In the genomic region with DNA sequence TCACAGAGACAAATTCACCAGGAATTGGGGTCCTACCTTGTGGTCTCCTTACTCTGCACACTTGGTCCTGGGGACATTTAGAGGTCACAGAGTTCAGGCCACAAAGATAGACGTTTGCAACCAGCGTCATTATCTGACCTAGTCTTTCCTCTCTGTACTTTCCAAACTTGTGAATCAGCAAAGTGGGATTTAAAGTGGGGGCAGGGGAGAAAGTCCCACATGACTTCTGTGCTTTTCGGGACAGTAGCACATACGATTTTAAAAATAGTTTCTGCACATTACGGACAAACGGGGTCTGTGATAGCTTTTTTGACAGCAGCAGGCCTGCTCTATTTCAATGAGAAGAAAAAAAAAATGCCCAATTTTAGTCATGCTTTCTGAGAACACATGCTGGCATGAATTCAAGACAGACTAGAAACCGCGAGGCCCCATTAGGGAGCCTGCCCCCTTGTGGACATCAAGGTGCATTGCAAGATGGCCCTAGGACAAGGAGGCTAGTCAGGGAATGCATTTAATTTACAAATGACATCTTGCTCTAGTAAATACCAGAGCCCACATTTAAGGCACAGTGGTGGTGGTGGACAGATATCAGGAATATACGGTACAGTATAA, we compare ENCODE assay signal across 9 mouse cellular contexts. TPM values are rescaled to one million over a fixed set of nuclear protein-coding genes. Genes with fewer than 3 reads are reported as not detected.
DNase-seq lines count a peak whose midpoint lies in the region; ATAC-seq and TF ChIP-seq lines count a peak whose summit lies in the region.
"Had no signal": no experiment of that assay in that cellular context is flagged by ENCODE, and none has a peak within 500 bp of the region (broad histone marks: within the 10 kb centered on the region; RNA-seq: fewer than 3 reads in every experiment).

No protein-coding gene starts in this region.

- no peaks in the 10 kb centered on the region for H3K79me3 ChIP-seq in C2C12 (ENCODE audit: low read depth)

- no peaks in the 10 kb centered on the region for H3K27me3 ChIP-seq in heart, adult 2 months (ENCODE audit: control insufficient read depth, insufficient read depth, low read length)
- H3K27me3 ChIP-seq in C2C12 (ENCODE audit: control insufficient read depth, insufficient read depth, insufficient read length), result peaks cover 3% of the 10 kb centered on the region
- peaks cover 9% of the 10 kb centered on the region; the same call in 1 of the 2 replicates for H3K27me3 ChIP-seq in embryonic facial prominence, embryonic 10.5 days (replicated peaks; ENCODE audit: low read depth, poor library complexity, severe bottlenecking)
- H3K27me3 ChIP-seq in kidney, embryonic 15.5 days, result no peaks in the 10 kb centered on the region; the same call in 1 of the 2 replicates
- H3K27me3 ChIP-seq in stomach, embryonic 14.5 days (ENCODE audit: control insufficient read depth, insufficient read depth, low read length), result no peaks in the 10 kb centered on the region
- H3K27me3 ChIP-seq: neural tube, embryonic 12.5 days had no signal

- WGBS in heart, adult 2 months, result 4% methylated on average over 9 of the region's 9 CpGs
- 35% methylated on average over 9 of the region's 9 CpGs for WGBS in embryonic facial prominence, embryonic 10.5 days
- 26% methylated on average over 9 of the region's 9 CpGs for WGBS in kidney, embryonic 15.5 days
- WGBS in stomach, embryonic 14.5 days, result 12% methylated on average over 9 of the region's 9 CpGs

- H3K79me2 ChIP-seq in heart, adult 2 months (replicated peaks; ENCODE audit: control insufficient read depth, insufficient read depth, low read length), result no peaks in the 10 kb centered on the region
- H3K79me2 ChIP-seq in C2C12 (ENCODE audit: control insufficient read depth, insufficient read depth), result no peaks in the 10 kb centered on the region

- no peak overlapping the region for H3K9ac ChIP-seq in heart, adult 2 months (ENCODE audit: low read depth, low read length)
- H3K9ac ChIP-seq in kidney, embryonic 15.5 days, result no peak overlapping the region
- H3K9ac ChIP-seq in stomach, embryonic 14.5 days (replicated peaks; ENCODE audit: low read depth, low read length), result no peak overlapping the region
- H3K9ac ChIP-seq: neural tube, embryonic 12.5 days had no signal

- intact Hi-C loops in heart, adult 2 months (cut with DNase I), result loop anchor here (1.0 to 10.0 kb wide), 2 partner anchors 160 to 573 kb away; no protein-coding TSS in a partner anchor
- intact Hi-C loops in heart, postnatal 25 days (cut with DNase I), result loop anchor here (1.0 kb wide), 1 partner anchor 160 kb away; no protein-coding TSS in a partner anchor

- peak; percentile 83 for TF ChIP-seq EP300 in heart, adult 2 months (IDR thresholded peaks at IDR 0.05; ENCODE audit: insufficient read depth, low read depth, low read length)

- peak; percentile 69 to 71 for DNase-seq in heart, adult 2 months
- DNase-seq in heart, postnatal 25 days (ENCODE audit: low spot score), result no peak
- peak; percentile 68 for DNase-seq in adrenal gland, adult 2 months
- peak; percentile 72 for DNase-seq in embryonic facial prominence, embryonic 10.5 days (ENCODE audit: low spot score)
- peak; percentile 84 for DNase-seq in lung, postnatal 10 days

- ATAC-seq in kidney, embryonic 15.5 days (replicated peaks; ENCODE audit: low FRiP score), result no peak
- 0 out of 2 replicates have a peak, but pooled peaks have one; percentile 38 for ATAC-seq in stomach, embryonic 14.5 days (ENCODE audit: insufficient number of reproducible peaks, insufficient read depth, low FRiP score, low read depth)

- no peak for TF ChIP-seq POLR2A in heart, adult 2 months (IDR thresholded peaks at IDR 0.05; ENCODE audit: insufficient read depth, low read depth, low read length)

- H3K4me1 ChIP-seq in heart, adult 2 months (ENCODE audit: control insufficient read depth, insufficient read depth, low read length), result peaks cover 6% of the 10 kb centered on the region
- peaks cover 25% of the 10 kb centered on the region for H3K4me1 ChIP-seq in embryonic facial prominence, embryonic 10.5 days
- peaks cover 23% of the 10 kb centered on the region for H3K4me1 ChIP-seq in kidney, embryonic 15.5 days
- H3K4me1 ChIP-seq in stomach, embryonic 14.5 days (ENCODE audit: control insufficient read depth, insufficient read depth, low read length), result peaks cover 15% of the 10 kb centered on the region; the same call in 1 of the 2 replicates

- no peak overlapping the region for H3K4me3 ChIP-seq in heart, adult 2 months
- H3K4me3 ChIP-seq in C2C12 (ENCODE audit: insufficient read depth, poor library complexity, severe bottlenecking), result no peak overlapping the region
- no peak overlapping the region for H3K4me3 ChIP-seq in embryonic facial prominence, embryonic 10.5 days
- H3K4me3 ChIP-seq in kidney, embryonic 15.5 days (replicated peaks), result no peak overlapping the region
- no peak overlapping the region for H3K4me3 ChIP-seq in stomach, embryonic 14.5 days (ENCODE audit: low read depth, low read length)
- H3K4me3 ChIP-seq: neural tube, embryonic 12.5 days had no signal

- H3K9me3 ChIP-seq in embryonic facial prominence, embryonic 10.5 days, result no peaks in the 10 kb centered on the region
- H3K9me3 ChIP-seq in kidney, embryonic 15.5 days (replicated peaks), result no peaks in the 10 kb centered on the region
- no peaks in the 10 kb centered on the region for H3K9me3 ChIP-seq in stomach, embryonic 14.5 days (ENCODE audit: control insufficient read depth, low read depth, low read length)
- H3K9me3 ChIP-seq: neural tube, embryonic 12.5 days had no signal

- no peak overlapping the region for H3ac ChIP-seq in C2C12 (ENCODE audit: control insufficient read depth, insufficient read length, low read depth)

- H3K36me3 ChIP-seq in heart, adult 2 months (ENCODE audit: control insufficient read depth, insufficient read depth, low read length), result no peaks in the 10 kb centered on the region; the same call in 1 of the 2 replicates
- H3K36me3 ChIP-seq in C2C12 (ENCODE audit: control insufficient read depth, insufficient read depth), result no peaks in the 10 kb centered on the region
- no peaks in the 10 kb centered on the region for H3K36me3 ChIP-seq in embryonic facial prominence, embryonic 10.5 days (replicated peaks)
- H3K36me3 ChIP-seq in kidney, embryonic 15.5 days, result no peaks in the 10 kb centered on the region
- H3K36me3 ChIP-seq in stomach, embryonic 14.5 days (ENCODE audit: control insufficient read depth, insufficient read depth, low read length), result no peaks in the 10 kb centered on the region
- H3K36me3 ChIP-seq: neural tube, embryonic 12.5 days had no signal

- 0 out of 2 replicates have a peak overlapping the region, but pooled peaks have one; percentile 15 for H3K4me2 ChIP-seq in kidney, embryonic 15.5 days
- H3K4me2 ChIP-seq in stomach, embryonic 14.5 days (replicated peaks; ENCODE audit: low read depth, low read length), result no peak overlapping the region
- H3K4me2 ChIP-seq: neural tube, embryonic 12.5 days had no signal

- peak overlapping the region; percentile 40; the same call in 1 of the 2 replicates for H3K27ac ChIP-seq in heart, adult 2 months
- H3K27ac ChIP-seq in embryonic facial prominence, embryonic 10.5 days (replicated peaks), result no peak overlapping the region
- no peak overlapping the region for H3K27ac ChIP-seq in kidney, embryonic 15.5 days
- peak overlapping the region; percentile 40; the same call in 1 of the 2 replicates for H3K27ac ChIP-seq in stomach, embryonic 14.5 days (ENCODE audit: low read length)
- H3K27ac ChIP-seq: neural tube, embryonic 12.5 days had no signal

- TF ChIP-seq CTCF in heart, adult 2 months (IDR thresholded peaks at IDR 0.05), result 0 out of 2 replicates have a peak, but pooled peaks have one; percentile 99
- TF ChIP-seq CTCF in C2C12 (IDR thresholded peaks at IDR 0.05; ENCODE audit: control insufficient read depth, insufficient read depth, insufficient read length), result peak; percentile 46

TF ChIP-seq in C2C12, 6 proteins besides CTCF, POLR2A, EP300 and RAD21:
- TF ChIP-seq FOSL1 (IDR thresholded peaks at IDR 0.05; ENCODE audit: insufficient read depth, low read length, poor library complexity, severe bottlenecking) (no peak), MYOD1 (IDR thresholded peaks at IDR 0.05; ENCODE audit: control insufficient read depth, insufficient read length, low read depth) (no peak), MYOG (IDR thresholded peaks at IDR 0.05; ENCODE audit: control insufficient read depth, extremely low read depth, insufficient read length) (no peak), MAX (IDR thresholded peaks at IDR 0.05) (no peak)

RNA-seq across cellular contexts. Expression of a gene that starts 55.1 kb away (rescaled TPM):
- total RNA-seq in heart, adult 2 months (2021), result 1 to 10 TPM; 2.0 to 2.8 TPM
- 3.7 and 6.0 TPM in 2 replicates for polyA plus RNA-seq in heart, adult 2 months (2012; rRNA removed)
- total RNA-seq in heart, postnatal 25 days (2021), result 1 to 10 TPM; 1.1 to 1.2 TPM
- polyA plus RNA-seq in C2C12 (2012; fragmentation: generic; extraction: Trizol), result not detected
- under 1 TPM; 0.52 to 0.63 TPM for total RNA-seq in adrenal gland, adult 2 months (2021)
- 0.19 and 2.0 TPM in 2 replicates for polyA plus RNA-seq in adrenal gland, adult 2 months (2012; rRNA removed)
- 1.1 and 3.5 TPM in 2 replicates for polyA plus RNA-seq in embryonic facial prominence, embryonic 10.5 days (2016; fragmentation: Nextera tagmentation; extraction: Ambion mirVana)
- polyA plus RNA-seq in kidney, embryonic 15.5 days (2015; fragmentation: Nextera tagmentation; extraction: Ambion mirVana), result 1.4 and 1.7 TPM in 2 replicates
- polyA plus RNA-seq in stomach, embryonic 14.5 days (2014; fragmentation: Nextera tagmentation; extraction: Ambion mirVana), result 1.2 and 2.3 TPM in 2 replicates

Comparison
In these comparisons a context has a peak if more than half of its experiments do, and no peak if none do; other contexts are left out.
1. H3K27ac ChIP-seq: peak in heart, adult 2 months (single experiment) and stomach, embryonic 14.5 days (single experiment); none in embryonic facial prominence, embryonic 10.5 days (single experiment) and kidney, embryonic 15.5 days (single experiment).